Mouse (Mus musculus): ENCODE results near the gene Fat1.
"Not testable (repeated sequence)": the region's sequence is repeated elsewhere in the genome, so short reads cannot be mapped to it uniquely, and the experiment has no call there.

Gene Fat1

DNA sequence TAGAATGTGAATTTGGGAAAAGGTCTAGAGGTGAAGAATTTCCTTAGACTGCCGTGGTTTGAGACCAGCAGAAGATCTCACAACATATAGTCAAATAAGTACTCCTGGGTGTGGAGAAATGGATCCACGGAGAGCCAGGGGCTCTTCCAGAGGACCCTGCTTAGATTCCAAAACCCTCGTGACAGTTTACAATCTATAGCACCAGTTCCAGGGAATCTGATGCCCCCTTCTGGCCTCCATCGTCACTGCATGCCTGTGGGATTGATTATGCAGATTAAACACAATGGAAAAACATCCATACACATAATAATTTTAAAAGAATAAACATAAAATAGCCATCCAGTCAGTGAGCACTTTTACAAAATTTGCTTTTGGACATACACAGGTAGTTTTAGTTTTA is 75.4 kb downstream of the Fat1 start:
- DNase-seq = peak in 1 of 2 experiments; percentile 77

DNA sequence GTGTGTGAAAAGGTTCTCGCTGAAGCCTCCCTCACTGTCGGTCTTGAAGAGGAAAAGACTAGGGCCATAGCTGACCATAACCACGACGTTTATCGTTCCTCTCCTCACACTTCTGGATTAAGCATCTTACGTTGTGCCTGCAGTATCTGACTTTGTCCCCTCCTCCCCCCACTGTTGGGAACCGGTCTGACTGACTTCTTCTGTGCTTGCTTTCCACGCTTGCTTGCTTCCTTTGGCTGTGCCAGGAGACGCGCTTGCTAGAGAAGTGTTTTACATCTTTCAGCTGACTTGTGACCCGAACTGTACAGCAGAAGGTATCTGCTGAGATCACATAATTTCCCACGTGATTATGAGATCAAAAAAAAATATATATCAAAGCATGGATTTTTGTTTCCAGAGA is 76.5 kb downstream of the Fat1 start:
- DNase-seq = peak; percentile 48 to 63

DNA sequence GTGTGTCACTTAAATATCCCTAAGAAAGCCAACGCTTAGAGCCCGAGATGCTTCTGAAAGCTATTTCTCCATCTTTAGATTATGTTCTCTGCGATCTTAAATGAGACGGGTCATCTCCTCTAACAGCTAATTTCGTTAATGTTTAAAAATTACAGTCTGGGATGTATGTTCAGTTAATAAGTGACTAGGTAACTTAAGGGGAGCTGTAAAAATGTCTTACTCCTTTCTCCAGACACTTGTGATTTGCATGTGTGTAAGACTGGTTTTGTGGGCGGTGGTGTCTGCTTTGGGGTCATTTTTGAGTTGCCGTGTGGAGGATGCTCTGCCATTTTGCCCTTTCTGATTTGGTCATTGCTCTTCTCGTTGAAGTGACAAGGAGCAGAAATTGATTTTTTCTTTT is 78.6 kb downstream of the Fat1 start:
- DNase-seq = no peak

DNA sequence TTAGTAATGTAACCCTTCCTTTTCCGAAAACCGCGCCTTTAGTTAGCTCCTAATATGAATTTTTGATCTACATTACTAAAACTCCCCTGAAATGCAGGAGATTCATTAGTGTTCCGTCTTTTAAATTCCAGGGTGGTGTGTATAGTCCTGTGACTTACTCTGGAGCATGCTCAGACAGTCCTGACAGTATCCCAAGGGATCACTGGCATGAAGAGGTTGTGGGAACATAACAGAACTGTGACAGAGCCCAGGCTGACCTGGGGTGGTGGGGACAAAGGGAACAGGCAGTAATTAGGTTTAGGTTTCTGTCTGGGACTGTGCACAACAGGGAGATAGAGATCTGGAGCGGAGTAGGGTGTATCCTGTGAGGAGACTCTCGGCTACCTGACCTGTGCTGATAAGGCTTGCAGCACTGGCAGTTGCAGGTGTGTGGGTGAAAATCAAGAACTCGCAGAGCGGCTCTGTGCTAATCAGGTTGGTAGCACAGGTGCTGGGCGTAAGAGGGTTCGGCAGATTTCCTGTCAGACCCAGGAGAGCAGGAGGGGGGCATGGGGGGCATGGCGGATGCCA is 79.3 kb downstream of the Fat1 start:
- peak in 1 of 2 experiments; percentile 29 for DNase-seq

DNA sequence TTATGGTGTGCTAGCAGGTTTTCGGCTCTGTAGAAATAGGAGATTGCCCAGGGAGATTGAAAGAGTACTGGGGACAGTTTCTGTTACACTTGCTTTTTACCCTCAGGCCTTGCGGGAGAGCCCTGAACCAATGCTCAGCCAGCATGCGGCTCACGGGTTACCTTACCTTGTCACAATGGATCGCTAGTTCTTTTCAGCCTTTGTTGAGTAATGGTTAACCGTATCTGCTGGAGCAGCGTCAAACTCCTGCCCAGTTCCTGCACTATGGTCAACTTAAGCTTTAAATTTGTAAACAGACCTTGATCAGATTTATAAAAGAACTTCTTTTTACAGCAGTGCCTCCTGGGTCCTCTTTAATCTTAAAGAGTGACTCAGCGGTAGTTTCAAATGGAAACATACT is 80.6 kb downstream of the Fat1 start:
- DNase-seq = peak; percentile 42 to 55

DNA sequence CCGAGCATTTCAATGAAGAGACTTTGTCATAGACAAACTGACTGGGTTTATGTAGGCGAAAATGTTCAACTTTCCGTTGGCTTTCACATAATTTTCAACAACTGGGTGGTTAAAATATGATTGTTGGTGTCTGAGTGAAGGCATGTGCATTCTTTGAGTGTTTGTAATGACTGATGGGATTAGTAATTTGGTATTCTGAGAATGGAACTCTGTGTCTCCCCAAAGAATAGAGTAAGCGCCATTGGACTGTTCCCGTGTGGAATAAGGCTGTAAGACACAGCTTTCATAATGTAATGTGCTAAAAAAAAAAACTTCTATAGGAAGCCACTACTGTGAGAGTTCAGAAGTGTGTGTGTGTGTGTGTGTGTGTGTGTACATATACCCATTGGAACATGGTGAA is 84.0 kb downstream of the Fat1 start:
- DNase-seq = no peak

DNA sequence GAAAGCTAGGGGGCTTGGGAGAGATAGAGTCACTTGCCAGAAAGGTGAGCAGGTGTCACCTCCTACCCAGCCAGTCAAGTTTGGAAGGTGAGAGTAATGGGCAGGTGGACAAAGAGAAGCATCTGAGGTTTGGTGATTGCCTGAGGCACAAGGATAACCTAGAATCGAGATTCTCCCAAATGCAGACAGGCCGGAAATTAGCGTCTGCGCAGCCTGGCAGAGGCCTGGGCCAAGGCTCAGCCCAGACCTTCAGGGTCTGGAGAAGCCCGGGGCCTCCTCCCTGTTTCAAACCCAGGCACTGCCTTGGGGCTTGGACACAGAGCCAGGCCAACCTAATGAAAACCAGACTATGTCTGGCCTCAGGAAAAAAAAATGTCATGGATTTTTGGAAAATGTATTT is 85.9 kb downstream of the Fat1 start:
- DNase-seq = no peak

DNA sequence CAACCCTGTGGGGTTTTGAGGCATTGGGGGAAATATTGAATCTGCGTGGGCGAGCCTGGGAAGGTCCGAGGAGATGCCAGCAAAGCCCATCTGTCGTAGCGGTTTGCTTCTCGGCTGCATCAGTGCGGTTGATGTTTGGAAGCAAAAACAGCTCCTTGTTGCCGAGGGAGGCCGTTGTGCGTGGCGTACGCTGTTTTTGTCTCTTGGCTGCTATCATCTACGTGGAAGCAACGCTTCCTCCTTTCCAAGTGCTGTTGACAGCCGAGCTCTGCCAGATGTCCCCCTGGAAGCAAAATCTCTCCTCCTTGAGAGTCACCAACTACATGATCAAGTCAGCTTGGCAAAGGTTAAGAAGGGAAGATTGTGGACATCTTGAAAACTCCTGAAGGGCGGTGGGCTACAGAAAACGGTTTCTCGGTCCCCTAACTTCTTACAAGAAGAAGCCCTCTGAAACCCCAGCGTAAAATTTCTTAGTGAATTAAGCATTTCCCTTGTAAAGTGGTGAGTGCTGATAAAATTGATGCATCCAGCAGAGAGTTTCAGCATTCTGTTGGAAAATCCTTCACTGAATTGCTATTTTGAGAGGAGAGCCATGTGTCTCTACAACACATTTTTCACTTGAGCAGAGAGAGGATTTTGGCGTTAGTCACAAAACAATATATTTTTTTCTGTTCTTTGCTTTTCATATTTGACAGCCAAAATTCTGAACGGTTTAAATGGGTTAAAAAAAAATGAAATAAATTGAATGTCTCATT is 86.8 kb downstream of the Fat1 start:
- no peak for DNase-seq

DNA sequence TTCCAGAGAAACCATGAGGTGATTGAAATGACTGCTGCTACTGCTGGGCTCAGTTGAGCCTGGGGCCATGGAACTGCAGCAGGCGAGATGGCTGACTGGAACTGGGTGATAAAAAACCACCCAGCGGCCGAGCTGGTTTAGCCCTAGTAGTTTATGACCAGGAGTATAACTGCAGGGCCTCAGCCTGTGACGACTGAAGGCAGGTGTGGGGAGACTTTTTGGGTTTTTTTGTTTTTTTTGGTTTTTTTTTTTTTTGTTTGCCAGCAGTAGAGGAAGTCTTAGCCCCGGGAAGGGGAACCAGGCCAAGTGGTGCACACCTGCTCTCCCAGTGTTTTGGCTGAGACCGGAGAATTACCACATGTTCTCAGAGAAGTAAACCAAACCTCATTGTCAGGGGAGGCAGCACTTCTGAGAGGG is 92.8 kb downstream of the Fat1 start:
- DNase-seq = no peak

DNA sequence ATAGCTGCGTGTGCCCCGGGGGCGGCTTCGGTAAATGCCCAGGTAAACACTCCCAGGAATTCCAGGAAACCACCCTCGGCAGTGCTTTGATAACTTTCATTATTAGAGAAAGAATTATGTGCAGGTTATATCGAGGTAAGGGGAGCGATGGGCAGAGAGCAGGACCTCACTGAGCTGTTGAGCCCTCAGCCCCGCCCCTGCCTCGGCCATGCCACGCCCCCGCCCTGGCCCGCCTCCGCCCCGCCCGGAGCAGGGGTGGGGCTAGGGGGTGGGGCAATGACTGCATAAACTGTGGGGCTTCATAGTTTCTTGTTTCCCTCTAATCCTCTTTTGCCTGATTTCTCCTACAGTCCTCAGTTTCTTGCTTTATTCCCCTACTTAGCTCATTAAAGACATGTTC is 103.1 kb downstream of the Fat1 start:
- no peak for DNase-seq

DNA sequence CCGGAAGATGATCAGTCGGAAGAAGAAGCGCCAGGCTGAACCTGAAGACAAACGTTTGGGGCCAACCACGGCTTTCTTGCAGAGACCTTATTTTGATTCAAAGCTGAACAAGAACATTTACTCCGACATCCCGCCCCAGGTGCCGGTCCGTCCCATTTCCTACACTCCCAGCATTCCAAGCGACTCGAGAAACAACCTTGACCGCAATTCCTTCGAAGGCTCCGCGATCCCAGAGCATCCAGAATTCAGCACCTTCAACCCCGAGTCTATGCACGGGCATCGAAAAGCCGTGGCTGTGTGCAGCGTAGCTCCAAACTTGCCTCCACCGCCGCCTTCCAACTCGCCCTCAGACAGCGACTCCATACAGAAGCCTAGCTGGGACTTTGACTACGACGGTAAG is 108.9 kb downstream of the Fat1 start:
- no peak for DNase-seq

DNA sequence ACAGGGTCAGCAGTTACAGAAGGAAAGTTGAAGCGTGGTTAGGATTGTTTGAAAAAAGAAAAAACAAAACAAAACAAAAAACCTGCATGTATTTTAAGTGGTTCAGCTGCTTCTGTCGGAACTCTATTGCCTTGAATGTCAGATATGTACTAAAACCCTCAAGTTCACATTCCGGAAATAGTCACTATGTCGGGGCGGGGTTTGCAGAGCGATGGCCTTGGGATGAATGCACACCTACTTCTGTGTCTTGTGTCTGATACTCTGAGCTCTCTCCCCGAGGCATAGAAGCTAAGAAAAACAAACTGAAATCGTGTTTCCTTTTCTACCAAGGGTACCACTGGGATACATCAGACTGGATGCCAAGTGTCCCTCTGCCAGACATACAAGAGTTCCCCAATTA is 115.2 kb downstream of the Fat1 start:
- no peak for DNase-seq

DNA sequence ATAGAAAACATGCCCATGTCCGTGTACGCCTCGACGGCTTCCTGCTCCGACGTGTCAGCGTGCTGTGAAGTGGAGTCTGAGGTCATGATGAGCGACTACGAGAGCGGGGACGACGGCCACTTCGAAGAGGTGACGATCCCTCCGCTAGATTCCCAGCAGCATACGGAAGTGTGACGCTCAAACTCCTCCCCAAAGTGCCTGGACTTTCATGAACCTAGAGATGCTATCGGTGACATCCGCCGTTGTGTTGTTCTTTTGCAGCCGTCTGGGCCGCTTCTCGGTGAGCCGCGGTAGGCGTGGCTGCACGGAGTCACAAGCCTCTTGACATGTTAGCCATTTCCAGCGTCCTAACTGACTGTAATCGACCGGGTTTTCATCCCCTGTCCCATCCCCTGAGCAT is 116.0 kb downstream of the Fat1 start:
- DNase-seq = no peak

DNA sequence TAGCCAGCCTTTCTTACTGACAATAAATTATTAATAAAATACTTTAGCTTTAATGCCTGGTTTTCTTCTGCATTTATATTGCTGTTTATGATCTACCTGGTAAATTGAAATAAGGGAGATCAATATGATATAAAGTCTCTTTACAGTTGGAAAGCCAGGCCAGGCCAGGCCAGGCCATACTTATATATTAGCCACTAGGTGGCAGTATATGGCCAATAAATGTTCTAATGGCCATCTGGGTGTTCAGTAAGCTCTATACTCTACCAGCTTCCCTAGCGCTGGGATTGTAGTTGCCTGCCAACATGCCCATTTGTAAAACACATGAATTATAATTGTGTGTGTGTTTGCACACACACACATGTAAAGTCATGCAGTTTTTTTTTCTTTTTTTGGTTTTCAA is 117.0 kb downstream of the Fat1 start:
- DNase-seq = no peak

DNA sequence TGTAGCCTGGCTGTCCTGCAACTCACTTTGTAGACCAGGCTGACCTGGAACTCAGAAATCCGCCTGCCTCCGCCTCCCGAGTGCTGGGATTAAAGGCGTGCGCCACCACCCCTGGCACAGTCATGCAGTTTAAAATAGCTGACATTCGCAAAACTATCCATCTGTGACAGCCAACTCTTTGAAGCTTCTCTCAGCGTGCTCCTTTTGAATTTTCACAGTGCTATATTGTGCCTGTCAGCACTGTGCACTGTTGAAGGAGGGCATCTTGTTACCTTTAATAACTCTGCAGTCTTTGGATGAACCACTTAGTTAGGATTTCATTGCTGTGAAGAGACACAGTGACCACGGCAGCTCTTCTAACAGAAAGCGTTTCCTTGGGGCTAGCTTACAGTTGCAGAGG is 117.4 kb downstream of the Fat1 start:
- no peak for DNase-seq

DNA sequence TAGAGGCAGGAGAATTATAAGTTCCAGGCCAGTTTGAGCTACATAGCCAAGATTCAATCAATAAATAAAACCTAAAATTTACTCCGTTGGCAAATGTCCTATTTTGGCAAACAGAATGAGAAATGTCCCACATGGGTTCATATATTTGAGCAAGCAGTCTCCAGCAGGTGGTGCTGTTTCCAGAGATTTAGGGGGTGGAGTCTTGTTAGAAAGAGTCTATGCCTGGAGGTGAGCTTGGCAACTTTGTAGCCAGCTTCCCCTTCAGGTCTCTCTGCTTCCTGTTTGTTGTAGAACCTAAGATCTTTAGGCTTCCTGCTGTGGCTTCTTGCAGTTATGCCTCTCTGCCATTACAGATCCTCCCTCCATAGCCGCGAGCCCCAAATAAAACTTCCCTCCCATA is 120.3 kb downstream of the Fat1 start:
- DNase-seq = no peak

DNA sequence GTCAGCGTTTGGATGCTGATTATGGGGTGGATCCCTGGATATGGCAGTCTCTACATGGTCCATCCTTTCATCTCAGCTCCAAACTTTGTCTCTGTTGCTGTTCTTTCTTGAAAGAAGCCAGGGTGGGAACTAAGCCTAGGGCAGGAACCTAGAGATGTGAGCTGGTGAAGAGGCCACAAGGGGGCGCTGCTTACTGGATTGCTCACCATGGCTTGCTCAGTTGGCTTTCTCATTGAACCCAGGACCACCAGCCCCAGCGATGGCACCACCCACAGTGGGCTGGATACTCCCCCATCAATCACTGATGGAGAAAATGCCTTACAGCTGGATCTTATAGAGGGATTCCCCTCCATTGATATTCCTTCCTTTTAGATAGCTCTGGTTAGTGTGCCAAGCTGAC is 121.6 kb downstream of the Fat1 start:
- DNase-seq = no peak

DNA sequence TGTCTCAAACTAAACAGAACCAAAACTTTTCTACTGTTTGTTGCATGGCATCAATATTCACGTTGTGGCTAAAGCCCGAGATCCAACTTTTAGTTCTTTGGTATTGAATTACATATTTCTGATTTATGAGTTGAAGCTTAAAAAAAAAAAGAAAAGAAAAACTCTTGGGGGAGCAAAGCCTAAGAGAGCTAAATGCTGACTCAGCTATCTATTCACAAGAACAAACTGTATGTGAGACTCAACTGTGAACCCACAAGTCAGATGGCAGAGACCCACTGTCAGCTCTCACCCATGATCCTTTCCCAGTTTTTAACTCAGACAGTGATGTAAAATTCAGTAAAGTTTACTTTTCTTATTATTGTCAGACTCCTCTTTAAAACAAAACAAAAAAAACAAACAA is 124.8 kb downstream of the Fat1 start:
- no peak for DNase-seq

DNA sequence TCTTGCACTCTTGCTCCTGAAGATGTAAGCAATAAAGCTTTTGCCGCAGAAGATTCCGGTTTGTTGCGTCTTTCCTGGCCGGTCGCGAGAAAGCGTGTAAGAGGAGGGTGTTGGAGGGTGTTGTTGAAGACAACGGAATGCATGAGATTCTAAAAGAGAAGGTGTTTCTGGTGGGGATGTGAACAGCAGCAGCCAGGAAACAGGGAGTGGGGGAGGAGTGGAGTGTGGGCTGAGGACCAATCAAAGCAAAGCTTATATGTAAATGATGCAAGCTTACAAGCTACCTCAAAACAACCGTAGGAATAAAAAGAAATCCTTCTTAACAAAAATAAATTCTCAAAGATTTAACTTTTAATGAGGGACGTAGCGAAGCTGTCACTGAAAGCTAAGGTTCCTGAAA is 127.1 kb downstream of the Fat1 start:
- DNase-seq = no peak

DNA sequence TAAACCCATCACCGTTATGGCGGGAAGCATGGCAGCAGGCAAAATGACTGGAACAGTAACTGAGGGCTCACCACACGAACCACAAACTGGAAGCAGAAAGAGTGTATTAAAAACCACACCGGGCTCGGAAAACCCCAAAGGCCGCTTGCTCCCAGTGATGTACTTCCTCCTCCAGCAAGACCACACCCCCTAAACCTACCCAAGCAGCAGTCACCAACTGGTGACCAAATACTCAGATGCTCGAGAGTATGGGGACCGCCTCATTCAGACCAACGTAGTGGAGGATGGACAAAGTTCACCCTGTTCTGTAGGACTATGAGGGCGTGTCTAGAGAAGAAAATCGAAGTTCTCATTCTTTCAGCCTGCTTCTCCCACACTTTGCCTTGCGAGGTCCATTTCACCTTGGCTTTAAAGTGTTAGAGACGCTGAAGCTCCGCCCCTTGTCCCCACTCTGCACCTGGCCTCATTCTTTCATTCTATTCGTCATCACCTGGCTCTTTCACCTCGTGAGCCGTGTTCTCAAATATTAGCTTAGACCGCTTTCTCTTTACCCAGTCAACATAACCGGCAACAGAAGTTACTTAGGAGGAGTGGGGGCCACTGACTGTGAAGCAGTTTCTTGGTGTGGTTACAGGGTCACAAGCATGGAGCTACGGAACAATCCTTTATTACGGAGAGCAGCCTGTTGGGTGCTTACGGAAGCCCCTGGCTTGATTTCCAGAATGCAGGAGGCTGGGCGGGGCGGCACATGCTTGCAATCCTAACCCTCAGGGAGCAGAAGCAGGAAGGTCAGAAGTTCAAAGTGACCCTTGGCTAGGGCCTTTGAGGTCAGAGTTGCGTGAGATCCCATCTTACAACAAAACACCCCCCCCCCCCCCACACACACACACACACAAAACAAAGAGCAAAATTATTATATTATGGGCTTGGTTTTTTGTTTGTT is 128.0 kb downstream of the Fat1 start:
- no peak for DNase-seq

DNA sequence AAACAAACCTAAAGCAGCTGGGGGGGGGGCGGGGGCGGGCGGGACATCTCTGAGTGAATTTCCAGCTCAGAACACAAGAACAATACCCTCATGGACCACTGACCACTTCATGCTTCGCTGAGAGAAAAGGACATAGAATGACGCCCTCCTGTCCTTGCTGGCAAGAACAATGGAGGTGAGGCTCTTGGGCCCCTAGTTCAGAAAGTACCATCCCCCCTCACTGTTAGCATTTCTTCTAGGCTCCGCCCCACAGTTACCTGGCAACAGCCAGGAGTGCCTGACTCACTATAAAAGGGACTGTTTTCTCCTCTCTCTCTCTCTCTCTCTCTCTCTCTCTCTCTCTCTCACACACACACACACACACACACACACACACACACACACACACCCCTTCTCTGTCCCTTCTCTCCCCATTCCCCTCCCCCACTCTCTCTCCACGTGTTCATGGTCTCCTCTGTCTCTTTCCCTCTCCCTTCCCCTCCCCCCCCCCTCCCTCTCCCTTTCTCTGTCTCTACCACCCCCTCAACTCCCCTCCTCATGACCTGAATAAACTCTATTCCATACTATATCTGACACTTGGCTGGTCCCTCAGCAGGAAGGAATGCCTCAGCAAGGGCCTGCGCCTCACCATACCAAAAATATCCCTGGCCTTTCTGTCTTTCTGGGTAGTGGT is 129.1 kb downstream of the Fat1 start:
- no peak for DNase-seq

DNA sequence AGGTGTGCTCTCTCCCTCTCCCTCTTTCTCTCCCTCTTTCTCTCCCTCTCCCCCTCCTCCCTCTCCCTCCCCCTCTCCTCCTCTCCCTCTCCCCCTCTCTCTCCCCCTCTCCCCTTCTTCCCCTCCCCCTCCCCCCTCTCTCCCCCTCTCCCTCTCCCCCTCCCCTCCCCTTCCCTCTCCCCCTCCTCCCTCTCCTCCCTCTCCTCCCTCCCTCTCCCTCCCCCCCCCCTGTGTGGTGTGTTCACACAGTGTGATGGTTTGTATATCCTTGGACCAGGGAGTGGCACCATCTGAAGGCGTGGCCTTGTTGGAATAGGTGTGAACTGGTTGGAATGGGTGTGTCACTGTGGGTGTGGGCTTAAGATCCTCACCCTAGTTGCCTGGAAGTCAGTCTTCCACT is 130.1 kb downstream of the Fat1 start:
- not testable (repeated sequence) for DNase-seq

DNA sequence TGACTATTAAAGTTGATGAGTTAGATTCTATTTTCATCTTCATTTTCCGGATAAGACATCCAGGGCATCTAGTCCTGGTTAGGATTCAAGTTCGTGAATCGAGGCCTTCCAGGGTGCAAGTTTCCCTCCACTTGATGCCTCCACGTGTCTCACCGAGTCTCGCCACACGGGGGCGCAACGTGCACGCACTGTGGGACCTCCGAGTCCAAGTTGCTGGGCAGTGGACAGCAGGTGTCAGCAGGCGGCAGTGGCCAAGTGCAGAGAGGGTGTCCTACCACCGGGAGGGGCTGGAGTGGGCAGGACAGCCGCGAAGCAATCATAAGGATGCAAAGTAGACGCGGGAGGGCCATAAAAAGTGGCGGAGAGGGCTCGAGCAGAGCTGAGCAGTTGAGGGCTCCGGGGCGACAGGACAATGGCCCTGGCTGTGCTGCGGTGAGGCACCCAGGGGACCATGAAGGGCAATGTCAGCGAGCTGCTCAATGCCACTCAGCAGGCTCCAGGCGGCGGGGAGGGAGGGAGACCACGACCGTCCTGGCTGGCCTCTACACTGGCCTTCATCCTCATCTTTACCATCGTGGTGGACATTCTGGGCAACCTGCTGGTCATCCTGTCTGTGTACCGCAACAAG is 133.6 kb downstream of the Fat1 start, which contains the start of gene Mtnr1a:
Gene Mtnr1a (plus strand): TSS at position 379 of the 628 bp plus-strand sequence.
- DNase-seq = peak; percentile 88 to 93
